Mouse (Mus musculus) inflammation-experienced regulatory T-cells, adult 6 months (primary cell): ENCODE measurements around the gene Otol1. TPM values are rescaled to one million over a fixed set of nuclear protein-coding genes. Genes with fewer than 3 reads are reported as not detected.

Experiments
- ATAC-seq: one replicate; pipeline ENCODE4 v1.8.0; 2017
- polyA plus RNA-seq, 3 experiments: library from polyadenylated mRNA; unstranded; fragments of 100-300 nt; shearing (Covaris generic); gene quantifications; one replicate each; pipeline ENCODE4 v1.2.1; 2017

The Otol1 gene
- not detected for polyA plus RNA-seq

GRCm38 (mm10) chr3:70007313-70007712, at the start of gene Otol1:
TSS of gene Otol1 (plus strand) at chr3:70007613.
- ATAC-seq = no peak

DNA sequence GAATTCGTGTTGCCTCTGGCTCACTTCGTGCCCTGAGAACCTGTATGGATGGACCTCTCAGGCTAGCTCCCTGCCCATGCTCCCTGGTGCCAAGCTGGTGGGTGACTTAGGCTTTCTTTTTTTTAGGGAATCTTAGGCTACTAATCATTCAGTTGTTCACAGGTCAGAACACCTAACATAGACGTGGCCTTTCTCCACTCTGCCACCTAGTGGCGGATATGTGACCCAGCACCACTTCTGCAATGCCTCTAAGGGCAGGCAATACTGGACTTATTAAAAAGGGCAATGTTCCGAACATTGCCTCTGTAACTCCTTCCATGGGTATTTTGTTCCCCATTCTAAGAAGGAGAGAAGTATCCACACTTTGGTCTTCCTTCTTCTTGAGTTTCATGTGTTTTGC, 45.2 kb upstream of the Otol1 start:
- ATAC-seq = no peak

DNA sequence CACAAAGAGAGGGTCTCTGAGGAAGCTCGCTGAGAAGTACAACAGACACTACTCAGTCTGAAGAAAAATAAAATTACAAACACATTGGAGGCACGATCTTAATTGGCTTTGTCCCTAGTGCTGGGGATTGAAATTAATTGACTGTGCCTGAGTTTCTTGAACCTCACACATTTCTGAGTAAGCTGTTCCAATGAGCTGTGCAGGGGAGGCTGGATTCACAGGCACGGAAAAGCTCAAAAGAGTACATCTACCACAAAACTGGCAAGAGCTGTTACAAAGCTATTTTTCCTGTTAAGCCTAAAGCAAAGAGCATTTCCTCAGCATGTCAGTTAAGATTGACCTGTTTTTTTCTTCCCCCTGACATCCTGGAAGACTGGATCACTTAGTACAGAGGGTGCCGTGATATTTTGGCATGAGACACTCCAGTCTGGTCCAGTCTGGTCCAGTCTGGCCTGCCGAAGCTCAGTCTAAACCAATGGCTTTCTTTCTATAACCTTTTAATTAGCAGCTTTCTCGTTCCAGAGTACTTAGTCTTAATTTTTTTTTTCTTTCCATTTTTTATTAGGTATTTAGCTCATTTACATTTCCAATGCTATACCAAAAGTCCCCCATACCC, 35.8 kb upstream of the Otol1 start:
- no peak for ATAC-seq

DNA sequence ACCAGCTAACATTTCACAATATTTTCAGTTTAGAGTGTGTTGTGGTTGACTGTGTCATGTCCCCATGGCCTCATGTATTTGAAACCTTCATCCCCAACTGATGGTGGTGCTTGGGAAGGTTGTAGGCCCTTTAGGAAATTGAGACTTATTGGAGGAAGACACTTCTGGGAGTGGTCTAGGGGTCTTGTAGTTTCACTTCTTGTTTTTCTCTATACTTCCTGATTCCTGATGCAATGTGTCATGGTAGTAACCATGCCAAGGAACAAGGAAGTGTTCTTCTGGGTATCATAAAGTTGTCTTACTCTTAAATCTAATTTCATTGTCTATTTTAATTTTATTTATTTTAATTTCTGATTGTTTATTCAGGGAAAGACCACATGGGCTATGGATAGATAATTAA, 29.3 kb upstream of the Otol1 start:
- ATAC-seq = no peak

GRCm38 (mm10) chr3:69993806-69994205, 13.6 kb upstream of the Otol1 start:
- ATAC-seq = no peak

DNA sequence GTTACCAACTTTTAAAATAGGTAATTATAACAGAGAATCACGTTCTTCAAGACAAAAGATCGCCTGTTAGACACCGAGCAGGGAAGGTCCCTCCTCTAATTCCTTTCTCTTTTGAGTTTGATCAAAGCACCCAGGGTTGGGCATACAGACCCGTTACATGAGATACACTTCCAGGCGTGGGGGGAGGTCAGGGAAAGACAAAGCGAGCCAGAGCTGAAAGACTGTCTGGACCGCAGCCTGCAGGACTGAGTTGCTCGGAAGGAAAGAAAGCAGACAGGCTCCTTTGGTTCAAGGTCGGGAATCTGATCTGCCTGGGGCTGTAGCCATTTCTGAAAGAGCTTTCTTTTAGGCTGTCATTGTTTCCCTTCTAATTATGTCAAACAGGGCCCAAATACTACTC, 5.9 kb upstream of the Otol1 start:
- no peak for ATAC-seq

GRCm38 (mm10) chr3:70003126-70003764, 4.2 kb upstream of the Otol1 start:
- ATAC-seq = no peak

GRCm38 (mm10) chr3:70003955-70004354, 3.5 kb upstream of the Otol1 start:
- no peak for ATAC-seq

DNA sequence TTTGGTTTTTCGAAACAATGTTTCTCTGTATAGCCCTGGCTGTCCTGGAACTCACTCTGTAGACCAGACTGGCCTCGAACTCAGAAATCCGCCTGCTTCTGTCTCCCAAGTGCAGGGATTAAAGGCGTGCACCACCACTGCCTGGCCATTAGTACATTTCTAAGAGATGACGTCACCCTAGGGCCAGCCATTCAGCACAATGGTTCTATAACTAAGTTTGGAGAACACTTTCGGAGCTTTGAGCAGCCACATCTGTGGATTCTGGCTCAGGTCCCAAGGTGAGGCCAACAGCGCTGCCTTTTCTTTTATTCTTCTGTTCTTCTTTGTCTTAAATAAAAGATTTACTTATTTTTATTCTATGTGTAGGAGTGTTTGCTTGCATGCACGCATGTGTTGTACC, 3.0 kb upstream of the Otol1 start:
- ATAC-seq = no peak

GRCm38 (mm10) chr3:70012641-70013040, 5.2 kb downstream of the Otol1 start:
- ATAC-seq = no peak

DNA sequence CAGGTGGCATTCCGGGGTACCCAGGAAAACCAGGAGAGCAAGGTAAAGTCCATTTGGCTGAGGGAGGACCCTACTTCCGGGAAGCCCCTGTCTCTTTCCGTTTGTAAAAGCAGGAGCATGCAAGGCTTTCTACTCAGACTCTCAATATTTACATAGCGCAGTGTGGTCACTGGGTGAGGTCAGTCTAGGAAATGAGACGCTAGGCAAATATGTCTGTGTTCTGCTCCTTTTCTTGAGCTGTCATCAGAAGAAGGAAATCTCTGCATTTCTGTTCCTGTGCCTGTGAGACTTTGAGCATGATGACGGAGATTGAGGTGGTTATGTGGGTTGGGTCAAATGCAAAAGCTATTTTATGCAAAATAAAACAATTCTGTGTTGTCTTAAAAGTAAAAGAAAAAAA, 19.2 kb downstream of the Otol1 start:
- no peak for ATAC-seq

- no peak for ATAC-seq
These were observed 21.8 kb downstream of the Otol1 start for GRCm38 (mm10) chr3:70029260-70029659.

DNA sequence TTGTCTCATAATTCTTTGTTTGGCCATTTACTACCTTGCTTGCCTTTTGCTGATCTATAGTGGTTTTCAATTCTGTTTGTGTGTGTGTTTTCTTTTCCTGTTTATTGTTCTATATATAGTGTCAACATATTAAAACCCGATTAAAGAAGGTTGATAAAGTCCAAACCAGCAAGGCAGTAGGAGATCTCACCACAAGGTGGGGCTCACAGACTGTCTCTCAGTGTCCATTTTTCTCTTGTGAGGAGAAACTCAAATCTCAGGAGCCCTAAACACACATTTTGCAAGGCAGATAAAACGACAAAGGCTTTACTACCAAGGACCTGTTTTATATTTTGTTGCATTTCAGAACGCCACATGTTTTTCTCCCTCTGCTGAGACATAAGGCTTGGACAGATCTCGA, 28.2 kb downstream of the Otol1 start:
- no peak for ATAC-seq

Other genes starting within 250 kb of the Otol1 start
- gene Sptssb, start 147.7 kb upstream of the Otol1 start, polyA plus RNA-seq = not detected